Mouse (Mus musculus) limb, embryonic 11.5 days (tissue): Measurements from ENCODE around the gene Kazn. TPM values are rescaled to one million over a fixed set of nuclear protein-coding genes. Genes with fewer than 3 reads are reported as not detected.

Source experiments
- ATAC-seq: fragments of 200-750 bp; cut with Nextera tagmentation; 2 replicates; pipeline ENCODE4 v1.8.0; 2017; ENCODE audit warnings: low read depth; ENCODE audit not compliant: insufficient number of reproducible peaks, low FRiP score, low TSS enrichment
- DNase-seq: peaks from one replicate; pipeline ENCODE4 v3.0.0-alpha.2; 2015; ENCODE audit warnings: low spot score
- H3K27ac ChIP-seq: fragments of 300-500 bp; sonication (generic); replicated peaks from 2 replicates; pipeline ENCODE4 v1.5.1; 2014; ENCODE audit warnings: low read depth, mild to moderate bottlenecking, low read length
- H3K27me3 ChIP-seq: fragments of 300-500 bp; sonication (generic); 2 replicates; pipeline ENCODE4 v1.6.1; 2014; ENCODE audit warnings: mild to moderate bottlenecking, low read length, mixed read lengths; ENCODE audit not compliant: control insufficient read depth, insufficient read depth
- H3K36me3 ChIP-seq: fragments of 300-500 bp; sonication (generic); 2 replicates; pipeline ENCODE4 v1.6.1; 2014; ENCODE audit warnings: mild to moderate bottlenecking, low read length, moderate library complexity, mixed read lengths; ENCODE audit not compliant: control insufficient read depth, insufficient read depth
- H3K4me1 ChIP-seq: fragments of 300-500 bp; sonication (generic); 2 replicates; pipeline ENCODE4 v1.6.1; 2014; ENCODE audit warnings: low read length, mixed read lengths; ENCODE audit not compliant: control insufficient read depth, insufficient read depth
- H3K4me2 ChIP-seq: fragments of 300-500 bp; sonication (generic); 2 replicates; pipeline ENCODE4 v1.6.1; 2014; ENCODE audit warnings: low read depth, mild to moderate bottlenecking, moderate library complexity; ENCODE audit not compliant: severe bottlenecking
- H3K4me3 ChIP-seq: fragments of 300-500 bp; sonication (generic); 2 replicates; pipeline ENCODE4 v1.5.1; 2014; ENCODE audit warnings: low read depth, low read length
- H3K9ac ChIP-seq: fragments of 300-500 bp; sonication (generic); 2 replicates; pipeline ENCODE4 v1.6.1; 2014; ENCODE audit warnings: mild to moderate bottlenecking, low read length
- H3K9me3 ChIP-seq: fragments of 300-500 bp; sonication (generic); 2 replicates; pipeline ENCODE4 v1.6.1; 2016; ENCODE audit warnings: low read length; ENCODE audit not compliant: control insufficient read depth
- WGBS: fragments of 180-500 bp; shearing (Covaris S2); extraction: QIAGEN DNeasy Blood & Tissue Kit; methylation state at CpG from one replicate; pipeline ENCODE4 v1.1.7; 2014; 5-methylcytosine and 5-hydroxymethylcytosine counted together
- polyA plus RNA-seq: library from polyadenylated mRNA; unstranded; fragments of >200 nt; fragmentation: Nextera tagmentation; extraction: Ambion mirVana; gene quantifications from 2 replicates; pipeline ENCODE4 v1.2.1, GENCODE M21; 2014

Gene Kazn
- polyA plus RNA-seq, 1 experiment from 2014 or later = 8.6 TPM

GRCm38 (mm10) chr4:142238041-142238440 is 1.2 kb downstream of the Kazn start:
- no peak overlapping the region; the same call in 1 of the 2 replicates for H3K9ac ChIP-seq
- H3K4me1 ChIP-seq = peaks cover 28% of the 10 kb centered on the region

GRCm38 (mm10) chr4:142236681-142237080 is 2.5 kb downstream of the Kazn start:
- no peaks in the 10 kb centered on the region for H3K9me3 ChIP-seq
- ATAC-seq (no peak), DNase-seq (no peak)
- no peaks in the 10 kb centered on the region for H3K36me3 ChIP-seq
- peaks cover 28% of the 10 kb centered on the region for H3K4me1 ChIP-seq
- no peaks in the 10 kb centered on the region for H3K27me3 ChIP-seq
- H3K4me2 ChIP-seq = no peak overlapping the region
- H3K27ac ChIP-seq = no peak overlapping the region
- 89% methylated on average over 4 of the region's 4 CpGs for WGBS
- no peak overlapping the region for H3K4me3 ChIP-seq
- H3K9ac ChIP-seq = no peak overlapping the region

More at GRCm38 (mm10) chr4:142238041-142238440, 1.2 kb downstream of the Kazn start:
- H3K27me3 ChIP-seq = no peaks in the 10 kb centered on the region
- H3K4me2 ChIP-seq = peak overlapping the region; percentile 98
- ATAC-seq = no peak
- no peaks in the 10 kb centered on the region for H3K36me3 ChIP-seq
- peak overlapping the region; percentile 69 for H3K4me3 ChIP-seq
- 26% methylated on average over 14 of the region's 14 CpGs for WGBS
- H3K9me3 ChIP-seq = no peaks in the 10 kb centered on the region
- no peak overlapping the region for H3K27ac ChIP-seq
- no peak for DNase-seq

GRCm38 (mm10) chr4:142235426-142235825 is 3.8 kb downstream of the Kazn start:
- Histone ChIP-seq H3K27me3 (no peaks in the 10 kb centered on the region), H3K27ac (no peak overlapping the region), H3K36me3 (no peaks in the 10 kb centered on the region), H3K4me1 (peaks cover 21% of the 10 kb centered on the region), H3K4me2 (no peak overlapping the region), H3K9me3 (no peaks in the 10 kb centered on the region), H3K4me3 (no peak overlapping the region), H3K9ac (no peak overlapping the region)
- no peak for DNase-seq
- ATAC-seq = no peak
- 89% methylated on average over 11 of the region's 11 CpGs for WGBS

GRCm38 (mm10) chr4:142234828-142235227 is 4.4 kb downstream of the Kazn start:
- 75% methylated on average over 9 of the region's 9 CpGs for WGBS
- no peak for DNase-seq

GRCm38 (mm10) chr4:142228821-142229575 is 10.2 kb downstream of the Kazn start:
- Histone ChIP-seq H3K9me3 (no peaks in the 10 kb centered on the region), H3K27me3 (no peaks in the 10 kb centered on the region), H3K36me3 (no peaks in the 10 kb centered on the region), H3K27ac (no peak overlapping the region), H3K4me3 (no peak overlapping the region), H3K4me1 (peaks cover 16% of the 10 kb centered on the region), H3K4me2 (no peak overlapping the region; the same call in 1 of the 2 replicates), H3K9ac (no peak overlapping the region)
- WGBS = 41% methylated on average over 13 of the region's 13 CpGs
- ATAC-seq (no peak), DNase-seq (no peak)

More at GRCm38 (mm10) chr4:142234828-142235227, 4.4 kb downstream of the Kazn start:
- H3K27me3 ChIP-seq = no peaks in the 10 kb centered on the region
- H3K4me1 ChIP-seq = peaks cover 15% of the 10 kb centered on the region
- H3K36me3 ChIP-seq = no peaks in the 10 kb centered on the region
- no peaks in the 10 kb centered on the region for H3K9me3 ChIP-seq
- ATAC-seq = no peak
- no peak overlapping the region for H3K9ac ChIP-seq
- H3K27ac ChIP-seq = no peak overlapping the region
- H3K4me3 ChIP-seq = no peak overlapping the region
- H3K4me2 ChIP-seq = no peak overlapping the region

- H3K4me2 ChIP-seq = no peak overlapping the region
- no peak overlapping the region for H3K4me3 ChIP-seq
- H3K4me1 ChIP-seq = peaks cover 40% of the 10 kb centered on the region
- H3K9me3 ChIP-seq = no peaks in the 10 kb centered on the region
- H3K27ac ChIP-seq = peak overlapping the region; percentile 30; the same call in 1 of the 2 replicates
- no peaks in the 10 kb centered on the region for H3K36me3 ChIP-seq
- DNase-seq = no peak
- H3K27me3 ChIP-seq = no peaks in the 10 kb centered on the region
- 70% methylated on average over 9 of the region's 9 CpGs for WGBS
- peak overlapping the region; percentile 30; the same call in 1 of the 2 replicates for H3K9ac ChIP-seq
- no peak for ATAC-seq
Observed at GRCm38 (mm10) chr4:142223898-142224645, 15.1 kb downstream of the Kazn start.

GRCm38 (mm10) chr4:142222385-142222784 is 16.8 kb downstream of the Kazn start:
- ATAC-seq = peak; percentile 36; the same call in 1 of the 2 replicates
- no peak for DNase-seq
- Histone ChIP-seq H3K9me3 (no peaks in the 10 kb centered on the region), H3K36me3 (no peaks in the 10 kb centered on the region), H3K4me3 (no peak overlapping the region), H3K9ac (no peak overlapping the region), H3K4me1 (peaks cover 37% of the 10 kb centered on the region), H3K27me3 (no peaks in the 10 kb centered on the region), H3K27ac (peak overlapping the region; percentile 68; the same call in 1 of the 2 replicates), H3K4me2 (no peak overlapping the region)
- WGBS = 14% methylated on average over 1 of the region's 1 CpGs

- WGBS = 16% methylated on average over 5 of the region's 5 CpGs
- H3K4me2 ChIP-seq = no peak overlapping the region
- no peaks in the 10 kb centered on the region for H3K27me3 ChIP-seq
- peak overlapping the region; percentile 68 for H3K27ac ChIP-seq
- DNase-seq (no peak), ATAC-seq (peak; percentile 36; the same call in 1 of the 2 replicates)
- H3K4me1 ChIP-seq = peaks cover 37% of the 10 kb centered on the region
- H3K4me3 ChIP-seq = no peak overlapping the region
- H3K36me3 ChIP-seq = no peaks in the 10 kb centered on the region
- no peaks in the 10 kb centered on the region for H3K9me3 ChIP-seq
- H3K9ac ChIP-seq = no peak overlapping the region
Observed at GRCm38 (mm10) chr4:142221757-142222072, 17.5 kb downstream of the Kazn start.
